Mouse (Mus musculus): ENCODE results near the gene Mipol1.

DNA sequence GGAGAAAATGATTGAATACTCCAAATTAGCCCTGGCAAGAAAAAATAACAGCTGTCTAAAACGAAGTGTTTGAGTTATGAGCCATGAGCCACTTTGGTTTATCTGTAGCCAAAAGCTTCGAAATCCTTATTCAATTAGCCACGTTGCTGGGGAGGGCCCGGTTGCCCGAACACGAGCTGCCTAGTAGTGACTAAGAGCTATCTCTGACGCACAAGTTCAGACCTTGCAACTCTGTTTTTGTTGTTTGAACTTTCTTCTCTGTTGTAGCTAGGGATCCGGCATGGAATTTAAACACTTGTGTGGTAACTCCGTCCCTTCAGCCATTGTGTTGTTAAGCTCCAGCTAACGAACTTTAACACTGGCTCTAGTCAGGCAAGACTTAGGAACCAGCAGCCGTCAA, 278.7 kb downstream of the Mipol1 start:
- TF ChIP-seq POLR2A (IDR thresholded peaks at IDR 0.05; ENCODE audit: borderline replicate concordance, extremely low read depth, insufficient read depth, insufficient read length, poor library complexity, severe bottlenecking) = no peak
- no peak for TF ChIP-seq CTCF (IDR thresholded peaks at IDR 0.05; ENCODE audit: borderline replicate concordance, extremely low read depth, insufficient read depth, insufficient read length)

Data from brain, embryonic 14.5 days (tissue).